Mouse (Mus musculus) MEL (cell line): Measurements from ENCODE around the gene Miga1. TPM values are rescaled to one million over a fixed set of nuclear protein-coding genes. Genes with fewer than 3 reads are reported as not detected.

Experiments
- DNase-seq: peaks from one replicate; pipeline ENCODE4 v3.0.0; 2011; ENCODE audit warnings: low read depth, low spot score
- H3K27ac ChIP-seq: 2 replicates; pipeline ENCODE4 v1.5.1; 2012; ENCODE audit warnings: low read depth, mild to moderate bottlenecking, control low read depth, low read length, moderate library complexity; ENCODE audit not compliant: control insufficient read depth
- H3K27me3 ChIP-seq, 2 experiments: fragments of 150-350 bp in 1 of 2; sonication (generic) in 1 of 2; 2 replicates each; pipeline ENCODE4 v1.6.1; 2012; ENCODE audit warnings: low read length in 2 of 2, mild to moderate bottlenecking in 2 of 2, improper control_type of control experiment in 1 of 2, moderate library complexity in 1 of 2; ENCODE audit not compliant: insufficient read depth in 2 of 2, control insufficient read depth in 1 of 2
- H3K36me3 ChIP-seq, 2 experiments: 2 replicates each; pipeline ENCODE4 v1.6.1; 2012 to 2014; ENCODE audit warnings: low read length in 2 of 2, improper control_type of control experiment in 1 of 2, inconsistent platforms in 1 of 2, mild to moderate bottlenecking in 1 of 2; ENCODE audit not compliant: insufficient read depth in 2 of 2, control insufficient read depth in 1 of 2
- H3K4me1 ChIP-seq, 2 experiments: fragments of 150-350 bp in 1 of 2; sonication (generic) in 1 of 2; 2 replicates each; pipeline ENCODE4 v1.6.1; 2012; ENCODE audit warnings: low read length in 2 of 2, improper control_type of control experiment in 1 of 2, mild to moderate bottlenecking in 1 of 2; ENCODE audit not compliant: insufficient read depth in 2 of 2, control insufficient read depth in 1 of 2
- H3K4me3 ChIP-seq, 2 experiments: fragments of 150-350 bp in 1 of 2; sonication (generic) in 1 of 2; 2 replicates each; pipeline ENCODE4 v1.5.1; 2012; ENCODE audit warnings: low read depth in 2 of 2, low read length in 2 of 2, mild to moderate bottlenecking in 2 of 2, moderate library complexity in 2 of 2, control low read depth in 1 of 2, improper control_type of control experiment in 1 of 2; ENCODE audit not compliant: control insufficient read depth in 1 of 2, insufficient read depth in 1 of 2
- H3K79me2 ChIP-seq: 2 replicates; pipeline ENCODE4 v1.6.1; 2012; ENCODE audit warnings: mild to moderate bottlenecking, low read length, moderate library complexity; ENCODE audit not compliant: control insufficient read depth, poor library complexity, insufficient read depth
- H3K9ac ChIP-seq: 2 replicates; pipeline ENCODE4 v1.6.1; 2012; ENCODE audit warnings: low read depth, mild to moderate bottlenecking, control low read depth, low read length, moderate library complexity; ENCODE audit not compliant: control insufficient read depth, poor library complexity, severe bottlenecking
- H3K9me3 ChIP-seq: fragments of 150-350 bp; sonication (generic); replicated peaks from 2 replicates; pipeline ENCODE4 v1.6.1; 2012; ENCODE audit warnings: mild to moderate bottlenecking, low read length, improper control_type of control experiment, moderate library complexity; ENCODE audit not compliant: insufficient read depth
- BHLHE40 ChIP-seq: IDR thresholded peaks from 2 replicates; pipeline ENCODE4 v1.6.1; 2012; ENCODE audit warnings: low read depth, mild to moderate bottlenecking, inconsistent platforms, low read length, improper control_type of control experiment, borderline replicate concordance
- CHD1 ChIP-seq: IDR thresholded peaks from 2 replicates; pipeline ENCODE4 v1.6.1; 2012; ENCODE audit warnings: low read depth, mild to moderate bottlenecking, inconsistent platforms, low read length, improper control_type of control experiment
- EP300 ChIP-seq, 2 experiments: IDR thresholded peaks; 2 replicates each; pipeline ENCODE4 v1.6.1; 2011; ENCODE audit warnings: improper control_type of control experiment in 2 of 2, low read length in 2 of 2, low read depth in 1 of 2, mild to moderate bottlenecking in 1 of 2
- ETS1 ChIP-seq: IDR thresholded peaks from 2 replicates; pipeline ENCODE4 v1.6.1; 2012; ENCODE audit warnings: low read depth, mild to moderate bottlenecking, inconsistent platforms, low read length, improper control_type of control experiment, moderate library complexity
- HCFC1 ChIP-seq: IDR thresholded peaks from 2 replicates; pipeline ENCODE4 v1.6.1; 2012; ENCODE audit warnings: low read depth, mild to moderate bottlenecking, inconsistent platforms, low read length, improper control_type of control experiment, moderate library complexity
- JUND ChIP-seq: IDR thresholded peaks from 2 replicates; pipeline ENCODE4 v1.6.1; 2011; ENCODE audit warnings: low read depth, mild to moderate bottlenecking, improper control_type of control experiment, low read length
- MAX ChIP-seq: IDR thresholded peaks from 2 replicates; pipeline ENCODE4 v1.6.1; 2011; ENCODE audit warnings: low read length, improper control_type of control experiment
- MEF2A ChIP-seq: IDR thresholded peaks from 2 replicates; pipeline ENCODE4 v1.6.1; 2014; ENCODE audit warnings: low read depth, mild to moderate bottlenecking, inconsistent platforms, low read length, improper control_type of control experiment; ENCODE audit not compliant: poor library complexity, insufficient replicate concordance, severe bottlenecking; ENCODE audit errors: extremely low read depth
- MXI1 ChIP-seq: IDR thresholded peaks from 2 replicates; pipeline ENCODE4 v1.6.1; 2011; ENCODE audit warnings: mild to moderate bottlenecking, low read depth, low read length, improper control_type of control experiment
- MYB ChIP-seq: IDR thresholded peaks from 2 replicates; pipeline ENCODE4 v1.6.1; 2011; ENCODE audit warnings: mild to moderate bottlenecking, low read depth, low read length, improper control_type of control experiment
- MYC ChIP-seq: IDR thresholded peaks from 2 replicates; pipeline ENCODE4 v1.6.1; 2011; ENCODE audit warnings: low read depth, mild to moderate bottlenecking, low read length, improper control_type of control experiment, moderate library complexity
- NELFE ChIP-seq: IDR thresholded peaks from 2 replicates; pipeline ENCODE4 v1.6.1; 2011; ENCODE audit warnings: low read depth, low read length, improper control_type of control experiment
- NRF1 ChIP-seq: IDR thresholded peaks from 2 replicates; pipeline ENCODE4 v1.6.1; 2014; ENCODE audit warnings: low read depth, mild to moderate bottlenecking, inconsistent platforms, low read length, improper control_type of control experiment, moderate library complexity; ENCODE audit not compliant: poor library complexity, insufficient read depth, severe bottlenecking
- POLR2AphosphoS2 ChIP-seq: IDR thresholded peaks from 2 replicates; pipeline ENCODE4 v1.6.1; 2011; ENCODE audit warnings: low read length, improper control_type of control experiment
- POLR2AphosphoS5 ChIP-seq: IDR thresholded peaks from 2 replicates; pipeline ENCODE4 v1.6.1; 2012; ENCODE audit warnings: low read depth, borderline replicate concordance, mild to moderate bottlenecking, inconsistent platforms, low read length, moderate library complexity, mixed read lengths
- RAD21 ChIP-seq: IDR thresholded peaks from 2 replicates; pipeline ENCODE4 v1.6.1; 2011; ENCODE audit warnings: mild to moderate bottlenecking, low read depth, low read length, improper control_type of control experiment
- RCOR1 ChIP-seq: IDR thresholded peaks from 2 replicates; pipeline ENCODE4 v1.6.1; 2012; ENCODE audit warnings: low read depth, mild to moderate bottlenecking, inconsistent platforms, low read length, improper control_type of control experiment
- SMC3 ChIP-seq: IDR thresholded peaks from 2 replicates; pipeline ENCODE4 v1.6.1; 2011; ENCODE audit warnings: low read depth, low read length, improper control_type of control experiment
- TBP ChIP-seq: IDR thresholded peaks from 2 replicates; pipeline ENCODE4 v1.8.0; 2011; ENCODE audit warnings: low read depth, low read length, improper control_type of control experiment
- TCF12 ChIP-seq: IDR thresholded peaks from 2 replicates; pipeline ENCODE4 v1.6.1; 2014; ENCODE audit warnings: low read depth, mild to moderate bottlenecking, inconsistent platforms, low read length, improper control_type of control experiment, moderate library complexity
- UBTF ChIP-seq: IDR thresholded peaks from 2 replicates; pipeline ENCODE4 v1.6.1; 2012; ENCODE audit warnings: low read depth, mild to moderate bottlenecking, inconsistent platforms, low read length, improper control_type of control experiment, moderate library complexity, borderline replicate concordance; ENCODE audit not compliant: insufficient read depth
- ZC3H11A ChIP-seq: IDR thresholded peaks from 2 replicates; pipeline ENCODE4 v1.6.1; 2012; ENCODE audit warnings: low read depth, mild to moderate bottlenecking, inconsistent platforms, low read length, improper control_type of control experiment
- ZKSCAN1 ChIP-seq: IDR thresholded peaks from 2 replicates; pipeline ENCODE4 v1.6.1; 2012; ENCODE audit warnings: low read depth, mild to moderate bottlenecking, inconsistent platforms, low read length, improper control_type of control experiment, moderate library complexity
- polyA plus RNA-seq, 2 experiments: library from polyadenylated mRNA; stranded (reverse) in 1 of 2; unstranded in 1 of 2; fragments of >175 nt in 1 of 2; fragments of >200 nt in 1 of 2; gene quantifications; 2 replicates each; pipeline versions ENCODE4 v1.2.1 to v1.2.4; 2012; ENCODE audit warnings: low replicate concordance in 2 of 2, low read depth in 1 of 2; ENCODE audit not compliant: insufficient read length in 2 of 2, insufficient read depth in 1 of 2, missing spikeins in 1 of 2
- total RNA-seq: library from RNA; depleted of rRNA; stranded (reverse); fragments of 300-350 nt; gene quantifications from 2 replicates; pipeline ENCODE4 v1.2.3, GENCODE M21; 2012

The Miga1 gene
- total and polyA plus RNA-seq, 3 experiments, result 14.2 to 16.2 TPM; not detected in 1

DNA sequence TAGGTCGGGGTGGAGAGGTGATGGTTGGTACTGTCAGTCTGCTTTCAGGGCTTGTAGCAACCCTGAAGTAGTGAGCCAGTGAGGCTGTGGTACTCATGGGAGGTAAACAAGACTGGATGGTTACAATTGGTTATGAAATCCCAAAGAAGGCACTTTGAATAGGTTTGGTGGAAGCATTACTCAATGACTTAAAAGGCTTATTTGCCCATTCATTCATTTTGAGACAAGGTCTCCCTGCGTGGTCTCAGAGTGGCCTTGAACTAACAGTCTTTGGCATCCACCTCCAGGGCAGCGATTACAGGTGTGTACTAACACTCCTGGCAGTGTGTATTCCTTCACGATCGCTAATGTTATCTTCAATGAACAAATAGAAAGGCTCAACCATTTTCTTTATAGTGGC is 10.8 kb upstream of the Miga1 start:
- Histone ChIP-seq H3K79me2 (peaks cover 63% of the 10 kb centered on the region), H3K36me3 (peaks cover 2 to 9% of the 10 kb centered on the region in 2 experiments; a peak in 3 of 4 replicates), H3K9me3 (no peaks in the 10 kb centered on the region), H3K4me1 (peaks cover 7 to 9% of the 10 kb centered on the region in 2 experiments), H3K27ac (no peak overlapping the region), H3K27me3 (no peaks in the 10 kb centered on the region), H3K9ac (no peak overlapping the region), H3K4me3 (no peak overlapping the region)
- DNase-seq, result no peak
- TF ChIP-seq UBTF (no peak), HCFC1 (no peak), ETS1 (no peak), BHLHE40 (no peak), EP300 (IDR thresholded peaks at IDR 0.05; ENCODE audit: low read depth in 1 of 2, low read length in 2 of 2) (no peak), POLR2AphosphoS2 (no peak), CHD1 (no peak), TBP (no peak), MYB (no peak), RAD21 (no peak), MAX (no peak), RCOR1 (no peak), NRF1 (no peak), MYC (no peak)

DNA sequence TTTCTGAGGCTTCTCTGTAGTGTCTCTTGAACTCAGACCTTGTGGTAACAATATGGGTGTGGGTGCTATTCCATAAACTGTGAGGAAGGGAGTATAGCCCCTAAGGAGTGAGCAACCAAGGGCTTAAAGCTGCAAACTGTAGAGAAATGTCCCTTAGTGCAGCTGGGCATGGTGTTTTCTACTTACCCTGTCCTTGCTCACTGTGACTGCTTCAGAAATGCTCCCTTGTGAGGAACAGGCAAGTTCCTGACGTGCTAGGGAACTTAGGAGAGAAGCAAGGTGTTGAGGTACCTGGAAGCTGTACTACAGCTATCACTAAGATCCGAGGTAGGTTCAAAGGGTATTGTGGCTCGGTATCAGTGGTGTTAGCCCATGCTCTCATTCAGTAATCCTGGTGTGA is 10.2 kb upstream of the Miga1 start:
- TF ChIP-seq BHLHE40 (no peak), CHD1 (no peak), RAD21 (no peak), RCOR1 (no peak), SMC3 (no peak), NELFE (no peak), ZKSCAN1 (no peak), MEF2A (no peak), ETS1 (no peak), MXI1 (no peak), ZC3H11A (no peak), TCF12 (no peak), JUND (no peak), POLR2AphosphoS5 (no peak), MYB (no peak)
- no peak for DNase-seq
- H3K9ac ChIP-seq, result no peak overlapping the region
- no peaks in the 10 kb centered on the region for H3K9me3 ChIP-seq
- H3K4me1 ChIP-seq, result peaks cover 6 to 9% of the 10 kb centered on the region in 2 experiments
- H3K27ac ChIP-seq, result no peak overlapping the region
- no peaks in the 10 kb centered on the region for H3K27me3 ChIP-seq
- H3K36me3 ChIP-seq, result peaks cover 2 to 9% of the 10 kb centered on the region in 2 experiments; a peak in 3 of 4 replicates
- H3K79me2 ChIP-seq, result peaks cover 61% of the 10 kb centered on the region
- no peak overlapping the region for H3K4me3 ChIP-seq
